Mouse (Mus musculus): ENCODE results near the gene Atxn7l1. TPM values are rescaled to one million over a fixed set of nuclear protein-coding genes. Genes with fewer than 3 reads are reported as not detected.

The Atxn7l1 gene
- 13.4 and 16.6 TPM in 2 replicates for polyA plus RNA-seq (2016; fragmentation: Nextera tagmentation; extraction: Ambion mirVana)

GRCm38 (mm10) chr12:33147497-33148267, at the start of gene Atxn7l1:
Atxn7l1 (plus strand) TSS chr12:33147693.
- Histone ChIP-seq H3K27ac (peak within 1 kb of the TSS; percentile 53; the same call in 1 of the 2 replicates), H3K9me3 (no peaks in the 10 kb centered on the region), H3K36me3 (no peaks in the 10 kb centered on the region), H3K4me1 (peaks cover 14% of the 10 kb centered on the region), H3K4me3 (peak within 1 kb of the TSS; percentile 67), H3K27me3 (replicated peaks) (0 out of 2 replicates have a peak, but pooled peaks cover 7% of the 10 kb centered on the region), H3K9ac (peak within 1 kb of the TSS; percentile 82), H3K4me2 (replicated peaks) (peak within 1 kb of the TSS; percentile 91)
- peak; percentile 94 for ATAC-seq (ENCODE audit: low FRiP score, low read depth)
- under 1% methylated on average over 54 of the region's 54 CpGs for WGBS

- no peak for ATAC-seq (ENCODE audit: low FRiP score, low read depth)
Observed at GRCm38 (mm10) chr12:33101627-33102026, 45.9 kb upstream of the Atxn7l1 start.

GRCm38 (mm10) chr12:33102342-33103115, 45.0 kb upstream of the Atxn7l1 start:
- WGBS, result 35% methylated on average over 15 of the region's 15 CpGs
- ATAC-seq (ENCODE audit: low FRiP score, low read depth), result peak; percentile 69
- peaks cover 14% of the 10 kb centered on the region for H3K4me1 ChIP-seq

More at GRCm38 (mm10) chr12:33101627-33102026, 45.9 kb upstream of the Atxn7l1 start:
- H3K36me3 ChIP-seq, result no peaks in the 10 kb centered on the region
- no peak overlapping the region for H3K9ac ChIP-seq
- H3K27me3 ChIP-seq (replicated peaks), result no peaks in the 10 kb centered on the region
- 78% methylated on average over 8 of the region's 8 CpGs for WGBS
- no peak overlapping the region for H3K4me3 ChIP-seq
- H3K27ac ChIP-seq, result no peak overlapping the region
- no peak overlapping the region for H3K4me2 ChIP-seq (replicated peaks)
- no peaks in the 10 kb centered on the region for H3K9me3 ChIP-seq
- peaks cover 14% of the 10 kb centered on the region for H3K4me1 ChIP-seq

GRCm38 (mm10) chr12:33105724-33106123, 41.8 kb upstream of the Atxn7l1 start:
- no peak overlapping the region for H3K27ac ChIP-seq
- ATAC-seq (ENCODE audit: low FRiP score, low read depth), result no peak
- H3K36me3 ChIP-seq, result no peaks in the 10 kb centered on the region
- H3K4me3 ChIP-seq, result no peak overlapping the region
- H3K27me3 ChIP-seq (replicated peaks), result no peaks in the 10 kb centered on the region
- H3K9ac ChIP-seq, result no peak overlapping the region
- H3K9me3 ChIP-seq, result no peaks in the 10 kb centered on the region
- H3K4me2 ChIP-seq (replicated peaks), result no peak overlapping the region
- H3K4me1 ChIP-seq, result peaks cover 19% of the 10 kb centered on the region
- WGBS, result 70% methylated on average over 4 of the region's 4 CpGs

More at GRCm38 (mm10) chr12:33102342-33103115, 45.0 kb upstream of the Atxn7l1 start:
- Histone ChIP-seq H3K4me2 (replicated peaks) (0 out of 2 replicates have a peak overlapping the region, but pooled peaks have one; percentile 12), H3K27ac (no peak overlapping the region), H3K36me3 (no peaks in the 10 kb centered on the region), H3K4me3 (no peak overlapping the region), H3K27me3 (replicated peaks) (no peaks in the 10 kb centered on the region), H3K9ac (no peak overlapping the region), H3K9me3 (no peaks in the 10 kb centered on the region)

GRCm38 (mm10) chr12:33106438-33107167, 40.9 kb upstream of the Atxn7l1 start:
- ATAC-seq (ENCODE audit: low FRiP score, low read depth), result no peak
- Histone ChIP-seq H3K27me3 (replicated peaks) (no peaks in the 10 kb centered on the region), H3K27ac (no peak overlapping the region), H3K9ac (no peak overlapping the region), H3K4me3 (no peak overlapping the region), H3K36me3 (no peaks in the 10 kb centered on the region), H3K4me1 (peaks cover 26% of the 10 kb centered on the region), H3K9me3 (no peaks in the 10 kb centered on the region), H3K4me2 (replicated peaks) (no peak overlapping the region)
- 58% methylated on average over 10 of the region's 10 CpGs for WGBS

- Histone ChIP-seq H3K36me3 (no peaks in the 10 kb centered on the region), H3K9me3 (no peaks in the 10 kb centered on the region), H3K27me3 (replicated peaks) (no peaks in the 10 kb centered on the region), H3K27ac (no peak overlapping the region), H3K9ac (no peak overlapping the region), H3K4me3 (no peak overlapping the region), H3K4me2 (replicated peaks) (no peak overlapping the region), H3K4me1 (peaks cover 21% of the 10 kb centered on the region)
- ATAC-seq (ENCODE audit: low FRiP score, low read depth), result peak; percentile 67
Observed at GRCm38 (mm10) chr12:33109531-33109930, 38.0 kb upstream of the Atxn7l1 start.

- H3K4me1 ChIP-seq, result peaks cover 21% of the 10 kb centered on the region
- ATAC-seq (ENCODE audit: low FRiP score, low read depth), result 0 out of 2 replicates have a peak, but pooled peaks have one; percentile 61
- H3K9me3 ChIP-seq, result no peaks in the 10 kb centered on the region
- no peaks in the 10 kb centered on the region for H3K27me3 ChIP-seq (replicated peaks)
- 0 out of 2 replicates have a peak overlapping the region, but pooled peaks have one; percentile 3 for H3K27ac ChIP-seq
- 25% methylated on average over 14 of the region's 14 CpGs for WGBS
- H3K4me3 ChIP-seq, result no peak overlapping the region
- no peak overlapping the region for H3K9ac ChIP-seq
- no peak overlapping the region for H3K4me2 ChIP-seq (replicated peaks)
- H3K36me3 ChIP-seq, result no peaks in the 10 kb centered on the region
Observed at GRCm38 (mm10) chr12:33110894-33111471, 36.5 kb upstream of the Atxn7l1 start.

- no peak overlapping the region for H3K4me3 ChIP-seq
- H3K4me2 ChIP-seq (replicated peaks), result no peak overlapping the region
- H3K27ac ChIP-seq, result no peak overlapping the region
- no peak overlapping the region for H3K9ac ChIP-seq
- H3K36me3 ChIP-seq, result no peaks in the 10 kb centered on the region
- H3K4me1 ChIP-seq, result no peaks in the 10 kb centered on the region
- no peaks in the 10 kb centered on the region for H3K9me3 ChIP-seq
- H3K27me3 ChIP-seq (replicated peaks), result no peaks in the 10 kb centered on the region
- 48% methylated on average over 15 of the region's 15 CpGs for WGBS
- no peak for ATAC-seq (ENCODE audit: low FRiP score, low read depth)
Observed at GRCm38 (mm10) chr12:33118624-33119301, 28.7 kb upstream of the Atxn7l1 start.

GRCm38 (mm10) chr12:33125594-33126227, 21.8 kb upstream of the Atxn7l1 start:
- Histone ChIP-seq H3K4me3 (no peak overlapping the region), H3K9me3 (no peaks in the 10 kb centered on the region), H3K27me3 (replicated peaks) (no peaks in the 10 kb centered on the region; the same call in 1 of the 2 replicates), H3K9ac (no peak overlapping the region), H3K27ac (no peak overlapping the region), H3K4me2 (replicated peaks) (no peak overlapping the region), H3K36me3 (no peaks in the 10 kb centered on the region), H3K4me1 (0 out of 2 replicates have a peak, but pooled peaks cover 2% of the 10 kb centered on the region)
- 85% methylated on average over 9 of the region's 9 CpGs for WGBS
- no peak for ATAC-seq (ENCODE audit: low FRiP score, low read depth)

GRCm38 (mm10) chr12:33126243-33126642, 21.2 kb upstream of the Atxn7l1 start:
- Histone ChIP-seq H3K4me1 (0 out of 2 replicates have a peak, but pooled peaks cover 2% of the 10 kb centered on the region), H3K36me3 (no peaks in the 10 kb centered on the region), H3K9me3 (no peaks in the 10 kb centered on the region), H3K4me2 (replicated peaks) (no peak overlapping the region), H3K27me3 (replicated peaks) (no peaks in the 10 kb centered on the region; the same call in 1 of the 2 replicates), H3K27ac (no peak overlapping the region), H3K9ac (no peak overlapping the region), H3K4me3 (no peak overlapping the region)
- ATAC-seq (ENCODE audit: low FRiP score, low read depth), result no peak

- 79% methylated on average over 2 of the region's 2 CpGs for WGBS
- H3K36me3 ChIP-seq, result no peaks in the 10 kb centered on the region
- H3K9me3 ChIP-seq, result no peaks in the 10 kb centered on the region
- H3K9ac ChIP-seq, result no peak overlapping the region
- ATAC-seq (ENCODE audit: low FRiP score, low read depth), result no peak
- no peak overlapping the region for H3K4me2 ChIP-seq (replicated peaks)
- no peaks in the 10 kb centered on the region; the same call in 1 of the 2 replicates for H3K27me3 ChIP-seq (replicated peaks)
- no peak overlapping the region for H3K27ac ChIP-seq
- no peak overlapping the region for H3K4me3 ChIP-seq
- peaks cover 2% of the 10 kb centered on the region; the same call in 1 of the 2 replicates for H3K4me1 ChIP-seq
Observed at GRCm38 (mm10) chr12:33128121-33128520, 19.4 kb upstream of the Atxn7l1 start.

Measured in neural tube, embryonic 12.5 days (tissue).